Mouse (Mus musculus): ENCODE results near the gene Efs.

DNA sequence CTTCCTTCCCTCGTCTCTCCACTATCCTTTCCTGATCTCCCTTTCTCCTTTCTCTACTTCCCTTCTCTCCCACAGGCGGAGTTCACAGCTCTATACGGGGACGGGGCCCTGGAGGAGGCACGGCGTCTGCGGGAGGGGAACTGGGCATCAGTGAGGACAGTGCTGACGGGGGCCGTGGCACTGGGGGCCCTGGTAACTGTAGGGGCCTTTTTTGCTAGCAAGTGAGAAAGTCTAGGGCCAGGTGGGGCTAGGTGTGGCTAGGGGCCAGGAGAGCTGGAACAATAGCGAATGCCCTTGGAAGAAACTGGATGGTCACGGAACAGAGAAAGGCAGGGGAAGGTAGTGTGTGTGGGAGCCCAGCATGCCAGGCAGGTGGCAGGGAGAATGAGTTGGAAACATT, 40.6 kb downstream of the Efs start:
- TF ChIP-seq CTCF (IDR thresholded peaks at IDR 0.05; ENCODE audit: borderline replicate concordance, insufficient read depth, low read depth, low read length) (no peak), POLR2A (IDR thresholded peaks at IDR 0.05; ENCODE audit: borderline replicate concordance, insufficient read depth, low read length) (no peak)
